Mouse (Mus musculus) macrophage (primary cell): ENCODE measurements around the gene Prkar1a. TPM values are rescaled to one million over a fixed set of nuclear protein-coding genes. Genes with fewer than 3 reads are reported as not detected.

Experiments used
- H3K27ac ChIP-seq: fragments of 350-480 bp; formaldehyde crosslinking; 2 replicates; pipeline ENCODE4 v1.9.0; 2021
- H3K36me3 ChIP-seq: fragments of 350-480 bp; formaldehyde crosslinking; 2 replicates; pipeline ENCODE4 v1.9.0; 2021; ENCODE audit errors: inconsistent target
- H3K4me3 ChIP-seq: fragments of 350-480 bp; formaldehyde crosslinking; 2 replicates; pipeline ENCODE4 v1.9.0; 2021; ENCODE audit errors: inconsistent target
- H3K79me2 ChIP-seq: fragments of 350-480 bp; formaldehyde crosslinking; 2 replicates; pipeline ENCODE4 v1.9.0; 2021; ENCODE audit errors: inconsistent target
- WGBS: methylation state at CpG from one replicate; pipeline ENCODE4 v1.1.7; 2026; ENCODE audit warnings: inconsistent platforms; ENCODE audit not compliant: missing documents; 5-methylcytosine and 5-hydroxymethylcytosine counted together
- polyA plus RNA-seq: library from polyadenylated mRNA; stranded (reverse); fragments of 250-400 nt; gene quantifications from 3 replicates; pipeline ENCODE4 v1.2.4, GENCODE M21; 2018; ENCODE audit warnings: inconsistent platforms

Gene Prkar1a
- polyA plus RNA-seq, 1 experiment from 2014 or later, result 144 TPM

- Histone ChIP-seq H3K27ac (no peak overlapping the region), H3K36me3 (no peaks in the 10 kb centered on the region), H3K79me2 (no peaks in the 10 kb centered on the region), H3K4me3 (no peak overlapping the region)
- 87% methylated on average over 7 of the region's 7 CpGs for whole genome bisulfite sequencing
Measured at GRCm38 (mm10) chr11:109716981-109717380, 67.8 kb downstream of the Prkar1a start.

- 87% methylated on average over 5 of the region's 5 CpGs for WGBS
- Histone ChIP-seq H3K36me3 (no peaks in the 10 kb centered on the region), H3K27ac (no peak overlapping the region)
Measured at GRCm38 (mm10) chr11:109717448-109717847, 68.2 kb downstream of the Prkar1a start.

GRCm38 (mm10) chr11:109717966-109718895 is 69.0 kb downstream of the Prkar1a start:
- Histone ChIP-seq H3K4me3 (no peak overlapping the region), H3K36me3 (no peaks in the 10 kb centered on the region), H3K79me2 (no peaks in the 10 kb centered on the region), H3K27ac (no peak overlapping the region)
- WGBS, result 96% methylated on average over 15 of the region's 15 CpGs

More at GRCm38 (mm10) chr11:109717448-109717847, 68.2 kb downstream of the Prkar1a start:
- Histone ChIP-seq H3K4me3 (no peak overlapping the region), H3K79me2 (no peaks in the 10 kb centered on the region)

Other genes starting within 250 kb of the Prkar1a start
- 0.28 to 1.1 TPM (median 0.40 TPM) in 3 replicates for gene 9930022D16Rik, start 235.5 kb upstream of the Prkar1a start, polyA plus RNA-seq
- gene Amz2, start 223.5 kb upstream of the Prkar1a start, polyA plus RNA-seq, result 22.7 to 28.5 TPM (median 22.9 TPM) in 3 replicates
- 2.1 to 3.4 TPM (median 2.5 TPM) in 3 replicates for gene Arsg, start 176.0 kb upstream of the Prkar1a start, polyA plus RNA-seq
- gene Slc16a6, start 175.8 kb upstream of the Prkar1a start, polyA plus RNA-seq, result 42.9 to 88.7 TPM (median 63.5 TPM) in 3 replicates
- gene Wipi1, start 37.4 kb upstream of the Prkar1a start, polyA plus RNA-seq, result 10.1 to 15.3 TPM (median 10.7 TPM) in 3 replicates
- 0.09 TPM in 1 of 3 replicates, not detected in the others for gene Fam20a, start 72.9 kb downstream of the Prkar1a start, polyA plus RNA-seq
- not detected in 3 replicates for gene 1700012B07Rik, start 178.6 kb downstream of the Prkar1a start, polyA plus RNA-seq